Mouse (Mus musculus) frontal cortex, adult 2 months (tissue): ENCODE data around the gene Sohlh1. TPM values are rescaled to one million over a fixed set of nuclear protein-coding genes. Genes with fewer than 3 reads are reported as not detected.
"Not testable (repeated sequence)": the region's sequence is repeated elsewhere in the genome, so short reads cannot be mapped to it uniquely, and the experiment has no call there.

Experiments used
- DNase-seq, 2 experiments: peaks; one replicate each; pipeline ENCODE4 v3.0.0; 2022; ENCODE audit warnings: low spot score in 1 of 2; ENCODE audit errors: extremely low spot score in 1 of 2
- polyA plus RNA-seq: library from polyadenylated mRNA; depleted of rRNA; stranded (reverse); fragments of >200 nt; gene quantifications from 2 replicates; pipeline ENCODE4 v1.2.3, GENCODE M21; 2012; rRNA removed

Sohlh1 gene
- polyA plus RNA-seq, 1 experiment: not detected

DNA sequence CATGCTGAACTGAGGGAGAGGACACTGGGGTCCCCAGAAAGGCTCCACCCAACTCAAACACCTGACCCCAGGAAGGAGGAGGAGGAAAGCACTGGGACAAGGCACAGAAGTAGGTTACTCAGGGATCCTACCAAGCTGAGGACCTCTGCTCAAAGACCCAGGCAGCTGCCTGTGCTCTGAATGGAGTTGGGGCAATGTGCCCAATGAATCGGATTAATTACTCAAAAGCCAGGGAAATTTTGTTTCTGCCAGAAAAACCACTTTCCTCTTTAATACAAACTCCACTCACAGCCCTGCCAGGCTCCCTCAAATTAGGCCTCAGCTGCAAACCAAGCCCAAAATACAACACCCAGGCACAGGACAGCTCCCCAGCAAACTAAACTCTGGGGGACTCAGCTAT, 4.3 kb downstream of the Sohlh1 start:
- peak in 1 of 2 experiments; percentile 58 for DNase-seq

DNA sequence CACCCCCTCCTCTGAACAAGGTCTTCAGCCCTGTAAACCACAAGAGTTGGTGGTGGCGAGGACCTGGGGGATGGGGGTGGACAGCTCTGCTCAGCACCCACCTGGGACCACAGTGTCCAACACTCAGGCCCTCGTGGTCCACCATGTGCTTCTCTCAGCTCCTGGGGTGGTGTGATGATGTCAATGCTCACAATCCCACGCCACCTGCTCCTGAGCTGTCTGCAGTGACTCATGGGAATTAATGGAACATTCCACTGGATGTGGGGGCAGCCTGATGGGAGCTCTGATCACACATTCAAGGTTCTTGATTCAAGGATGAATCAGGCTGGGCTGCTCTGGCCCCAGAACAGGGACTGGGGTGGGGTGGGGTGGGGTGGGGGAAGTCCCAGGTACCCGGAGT, 4.9 kb downstream of the Sohlh1 start:
- peak in 1 of 2 experiments; percentile 67 for DNase-seq

DNA sequence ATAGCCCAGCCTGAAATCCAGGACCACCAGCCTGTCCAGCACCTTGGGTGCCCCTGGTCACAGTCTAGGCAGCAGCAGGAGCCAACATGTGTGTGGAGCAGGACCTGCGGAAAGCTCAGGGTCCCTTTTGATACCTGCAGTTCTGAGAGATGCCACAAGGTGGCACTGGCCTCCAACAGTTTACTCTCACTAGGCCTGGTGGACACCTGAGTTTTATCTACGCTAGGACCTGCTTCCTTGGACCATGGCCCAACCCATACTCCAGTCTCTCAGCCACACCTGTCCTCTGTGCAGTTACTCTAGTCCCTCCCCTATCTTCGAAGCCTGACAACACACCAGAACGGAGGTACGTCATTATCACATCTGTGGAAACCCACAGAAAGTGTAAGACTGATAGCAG, 10.8 kb downstream of the Sohlh1 start:
- peak; percentile 35 to 93 for DNase-seq

DNA sequence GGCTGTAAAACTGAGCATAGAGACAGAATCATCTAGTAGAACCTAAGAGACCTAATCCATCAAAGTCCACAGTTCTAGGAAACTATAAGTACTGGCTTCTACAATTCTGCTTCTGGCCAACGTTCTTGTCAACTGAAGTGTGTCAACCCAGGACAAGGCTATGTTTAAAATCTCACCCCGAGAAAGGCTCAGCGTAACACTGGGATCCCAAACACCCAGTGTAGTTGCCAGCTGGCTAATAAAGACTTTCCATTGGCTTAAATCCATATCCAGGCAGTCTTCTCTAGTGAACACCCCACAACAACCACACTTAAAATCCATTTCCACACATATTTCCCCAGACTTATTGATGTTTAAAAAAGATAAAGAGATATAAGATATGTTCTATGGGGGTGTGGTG, 16.3 kb downstream of the Sohlh1 start:
- DNase-seq: no peak

DNA sequence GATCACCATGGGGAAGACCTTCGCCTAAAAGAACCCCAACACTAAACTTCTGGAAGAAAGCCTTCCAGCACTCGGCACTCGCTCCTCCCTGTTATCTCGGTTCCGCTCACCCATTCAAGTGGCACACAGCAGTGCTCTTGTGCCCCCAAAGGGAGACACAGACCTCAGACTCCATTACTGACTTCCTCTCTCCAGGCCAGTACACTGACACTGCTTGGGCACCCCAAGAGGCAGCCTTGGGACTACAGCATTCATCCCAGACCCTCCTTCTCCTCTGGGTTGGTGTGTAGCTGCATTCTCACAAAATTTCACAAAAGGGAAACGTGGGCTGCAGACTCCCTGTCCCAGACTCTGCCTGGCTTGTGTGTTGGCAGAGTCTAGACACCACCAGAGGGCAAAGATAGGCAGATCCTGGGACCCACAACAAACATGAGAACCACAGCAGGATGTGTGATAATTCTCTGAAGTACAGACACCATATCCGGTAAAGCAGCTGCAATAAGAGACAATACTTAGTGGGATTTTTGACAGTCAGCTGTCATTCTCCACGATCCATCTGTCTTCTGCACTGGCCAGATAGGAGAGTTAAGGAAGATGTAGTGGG, 18.6 kb downstream of the Sohlh1 start:
- no peak for DNase-seq

DNA sequence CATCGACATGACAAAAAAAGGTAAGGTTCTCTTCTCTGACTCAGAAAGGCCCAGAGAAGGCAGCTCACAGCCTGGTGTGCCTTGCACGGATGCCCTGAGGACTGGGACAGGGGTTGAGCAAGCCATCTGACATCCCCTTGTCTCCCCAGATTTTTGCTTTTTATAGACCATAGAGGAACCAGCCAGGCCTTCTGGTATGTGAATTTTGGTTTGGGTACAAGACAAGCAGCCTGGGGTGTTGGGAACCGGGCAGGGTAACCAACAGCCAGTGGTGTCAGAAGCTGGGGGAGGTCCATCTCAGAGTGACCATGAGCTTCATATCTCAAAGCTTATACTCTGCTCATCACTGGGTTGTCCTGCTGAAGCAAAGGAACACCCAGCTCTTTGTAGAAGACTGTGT, 22.3 kb downstream of the Sohlh1 start:
- no peak for DNase-seq

DNA sequence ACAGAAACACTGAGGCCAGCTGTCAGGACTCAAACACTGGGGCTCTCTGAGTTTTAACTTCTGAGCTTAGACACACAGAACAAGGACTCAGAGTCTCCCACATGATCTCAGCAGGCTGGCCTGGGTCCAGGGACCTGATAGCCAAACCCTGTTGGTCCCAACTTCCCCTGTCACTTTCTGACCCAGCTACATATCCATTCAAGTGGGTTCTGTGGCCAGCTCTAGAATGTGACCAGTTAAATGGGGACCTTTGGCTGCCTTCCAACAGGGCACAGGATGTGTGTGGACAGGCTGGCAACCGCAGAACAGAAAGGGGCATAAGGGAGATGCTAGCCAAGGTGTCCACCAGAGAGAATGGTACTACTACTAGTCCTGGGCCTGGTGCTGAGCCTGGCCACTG, 24.2 kb downstream of the Sohlh1 start, which contains the start of gene Lcn9:
Gene Lcn9, plus strand, starts transcription at position 348 of the 400 bp plus-strand sequence.
- DNase-seq: peak in 1 of 2 experiments; percentile 13

DNA sequence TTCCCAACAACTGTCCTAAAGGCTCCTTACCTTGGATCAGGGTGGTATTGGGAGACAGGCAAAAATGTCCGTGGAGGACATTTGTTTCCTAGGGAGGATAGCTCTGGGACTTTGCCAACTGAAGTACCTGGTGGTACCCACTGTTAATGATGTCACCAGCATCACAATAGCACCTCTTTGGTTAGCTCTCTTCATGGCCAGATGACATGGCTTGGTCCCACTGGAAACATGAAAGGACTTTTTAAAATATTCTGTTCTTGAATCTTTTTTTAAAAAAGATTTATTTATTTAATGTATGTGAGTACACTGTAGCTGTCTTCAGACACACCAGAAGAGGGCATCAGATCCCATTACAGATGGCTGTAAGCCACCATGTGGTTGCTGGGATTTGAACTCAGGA, 31.3 kb downstream of the Sohlh1 start, which contains the start of gene Glt6d1:
Gene Glt6d1, minus strand, starts transcription at position 101 of the 400 bp plus-strand sequence.
- not testable (repeated sequence) for DNase-seq

DNA sequence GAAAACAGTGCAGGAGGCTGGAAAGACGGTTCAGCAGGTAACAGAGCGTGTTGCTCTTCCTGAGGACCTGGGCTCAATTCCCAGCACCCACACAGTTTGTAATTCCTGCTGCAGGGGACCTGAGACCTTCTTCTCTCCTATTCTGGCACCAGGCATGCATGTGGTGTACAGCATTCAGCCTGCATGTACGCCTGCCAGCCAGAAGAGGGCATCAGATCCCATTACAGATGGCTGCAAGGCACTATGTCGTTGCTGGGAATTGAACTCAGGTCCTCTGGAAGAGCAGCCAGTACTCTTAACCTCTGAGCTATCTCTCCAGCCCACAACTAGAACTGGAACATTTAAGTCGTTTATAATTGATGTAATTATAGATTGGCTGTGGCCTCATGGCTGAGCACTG, 33.7 kb downstream of the Sohlh1 start:
- no peak for DNase-seq

DNA sequence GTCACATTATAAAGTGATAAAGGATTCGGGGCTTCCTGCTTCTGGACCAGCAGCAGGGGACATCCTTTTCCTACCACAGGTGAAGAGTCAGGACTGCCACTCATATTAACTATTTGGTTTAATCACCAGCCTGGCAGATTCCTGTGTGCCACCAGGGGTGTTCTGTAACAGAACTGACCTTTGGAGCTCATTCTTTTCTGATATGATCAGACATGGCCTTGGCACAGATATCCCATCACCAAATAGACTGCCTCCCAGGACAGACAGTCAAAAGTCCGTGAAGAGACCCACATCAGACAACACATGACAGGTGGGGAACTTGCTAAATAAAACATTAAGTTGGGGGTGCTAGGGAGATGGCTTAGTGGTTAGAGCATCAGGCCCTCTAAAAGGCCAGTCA, 35.3 kb downstream of the Sohlh1 start:
- no peak for DNase-seq

DNA sequence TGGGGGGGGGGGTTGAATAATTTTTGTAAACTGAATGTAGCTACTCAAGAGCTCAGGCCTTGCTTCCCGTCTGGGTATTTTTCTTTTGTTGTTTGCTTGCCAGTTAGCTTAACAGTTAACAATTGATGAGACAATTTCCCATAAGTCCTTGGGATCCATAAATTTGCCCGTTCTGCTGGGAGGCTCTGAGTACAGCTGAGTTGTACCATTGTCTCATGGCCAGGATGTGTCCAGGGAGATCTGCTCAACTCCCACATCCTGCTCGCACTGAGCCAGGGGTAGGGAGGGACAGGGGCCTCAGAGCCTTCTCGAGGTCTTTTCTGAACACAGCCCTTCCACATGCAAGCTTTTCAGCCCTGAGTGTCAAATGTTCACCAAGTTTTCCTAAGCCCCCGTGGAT, 49.0 kb downstream of the Sohlh1 start:
- DNase-seq: no peak

DNA sequence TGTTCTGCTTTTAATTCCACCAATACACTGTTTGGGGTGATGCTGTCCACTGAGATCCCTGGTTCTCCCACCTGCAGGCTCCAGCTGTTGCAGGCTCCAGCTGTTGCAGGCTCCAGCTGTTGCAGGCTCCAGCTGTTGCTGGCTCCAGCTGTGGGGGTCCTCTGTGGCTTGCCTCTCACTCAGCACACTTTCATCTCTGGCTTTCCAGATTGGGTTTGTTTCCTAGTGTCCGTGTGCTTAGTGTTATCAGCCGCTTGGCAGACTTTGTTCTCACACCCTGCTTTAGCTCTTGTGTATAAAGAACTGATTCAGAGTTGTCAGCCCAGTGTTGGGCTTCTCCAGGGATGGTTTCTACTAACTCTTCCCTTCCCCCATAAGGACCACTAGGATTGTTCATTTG, 49.4 kb downstream of the Sohlh1 start:
- no peak for DNase-seq

Other genes with a start within 250 kb of the Sohlh1 start
- gene Rabl6, start 238.7 kb downstream of the Sohlh1 start, polyA plus RNA-seq: 130 and 148 TPM in 2 replicates
- 0.06 TPM in 1 of 2 replicates, not detected in the other for gene Ccdc183, start 229.6 kb downstream of the Sohlh1 start, polyA plus RNA-seq
- gene Tmem141, start 225.2 kb downstream of the Sohlh1 start, polyA plus RNA-seq: 66.7 and 72.2 TPM in 2 replicates
- 0.17 and 0.28 TPM in 2 replicates for gene Fcna, start 219.2 kb downstream of the Sohlh1 start, polyA plus RNA-seq
- gene Lcn8, start 194.1 kb downstream of the Sohlh1 start, polyA plus RNA-seq: not detected in 2 replicates
- gene Lcn5, start 189.3 kb downstream of the Sohlh1 start, polyA plus RNA-seq: not detected in 2 replicates
- not detected in 2 replicates for gene Lcn6, start 170.5 kb downstream of the Sohlh1 start, polyA plus RNA-seq
- not detected in 2 replicates for gene Lcn10, start 164.5 kb downstream of the Sohlh1 start, polyA plus RNA-seq
- gene Obp2a, start 147.2 kb downstream of the Sohlh1 start, polyA plus RNA-seq: not detected in 2 replicates
- 107 and 127 TPM in 2 replicates for gene Bmyc, start 140.5 kb downstream of the Sohlh1 start, polyA plus RNA-seq
- not detected in 2 replicates for gene Obp2b, start 110.2 kb downstream of the Sohlh1 start, polyA plus RNA-seq
- not detected in 2 replicates for gene Lcn3, start 81.7 kb downstream of the Sohlh1 start, polyA plus RNA-seq
- not detected in 2 replicates for gene Lcn11, start 70.2 kb downstream of the Sohlh1 start, polyA plus RNA-seq
- not detected in 2 replicates for gene Gm13539, start 65.0 kb downstream of the Sohlh1 start, polyA plus RNA-seq
- gene Glt6d1, start 31.4 kb downstream of the Sohlh1 start, polyA plus RNA-seq: not detected in 2 replicates
- not detected in 2 replicates for gene Lcn9, start 24.1 kb downstream of the Sohlh1 start, polyA plus RNA-seq
- gene Kcnt1, start 16.5 kb upstream of the Sohlh1 start, polyA plus RNA-seq: 183 and 221 TPM in 2 replicates
- 36.9 and 41.5 TPM in 2 replicates for gene Camsap1, start 136.0 kb upstream of the Sohlh1 start, polyA plus RNA-seq
- 78.1 and 79.7 TPM in 2 replicates for gene Ubac1, start 174.5 kb upstream of the Sohlh1 start, polyA plus RNA-seq